Mouse (Mus musculus): ENCODE measurements around the gene Tom1l1. TPM values are rescaled to one million over a fixed set of nuclear protein-coding genes. Genes with fewer than 3 reads are reported as not detected.
"Not testable (repeated sequence)": the region's sequence is repeated elsewhere in the genome, so short reads cannot be mapped to it uniquely, and the experiment has no call there.

Gene Tom1l1
- polyA plus RNA-seq, 1 experiment, result 2.6 TPM

DNA sequence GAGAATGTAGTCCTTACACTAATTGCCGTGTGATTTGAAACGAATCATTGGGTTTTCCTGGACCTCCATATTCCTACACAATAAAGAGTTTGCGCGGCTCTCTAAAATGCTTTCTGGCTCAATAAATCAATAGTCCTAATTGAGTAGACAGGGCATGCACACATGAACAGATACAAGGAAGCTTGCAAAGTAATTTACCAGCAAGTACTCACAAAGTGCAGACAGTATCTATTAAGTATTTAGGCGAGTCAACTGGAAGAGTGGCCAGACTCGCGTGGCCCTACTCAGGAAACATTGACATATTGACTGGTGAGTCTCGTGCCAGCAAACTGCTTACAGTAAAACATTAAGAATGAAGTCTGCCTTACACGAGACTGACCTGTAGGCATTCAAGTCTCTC, 23.4 kb upstream of the Tom1l1 start:
- Histone ChIP-seq H3K4me1 (replicated peaks; ENCODE audit: control insufficient read depth, insufficient read depth, low read length) (no peaks in the 10 kb centered on the region), H3K4me3 (ENCODE audit: control insufficient read depth, insufficient read depth, low read length) (no peak overlapping the region), H3K27ac (ENCODE audit: control insufficient read depth, insufficient read depth, low read length) (no peak overlapping the region), H3K27me3 (ENCODE audit: control insufficient read depth, insufficient read depth, low read length) (no peaks in the 10 kb centered on the region), H3K36me3 (ENCODE audit: control insufficient read depth, insufficient read depth, low read length) (no peaks in the 10 kb centered on the region)
- WGBS, result 85% methylated on average over 9 of the region's 9 CpGs
- no peak for DNase-seq
- TF ChIP-seq POLR2A (IDR thresholded peaks at IDR 0.05; ENCODE audit: control insufficient read depth, extremely low read depth, insufficient read depth, low read length, poor library complexity) (no peak), CTCF (IDR thresholded peaks at IDR 0.05; ENCODE audit: borderline replicate concordance, control insufficient read depth, extremely low read depth, insufficient read depth, low read length, poor library complexity) (no peak)

DNA sequence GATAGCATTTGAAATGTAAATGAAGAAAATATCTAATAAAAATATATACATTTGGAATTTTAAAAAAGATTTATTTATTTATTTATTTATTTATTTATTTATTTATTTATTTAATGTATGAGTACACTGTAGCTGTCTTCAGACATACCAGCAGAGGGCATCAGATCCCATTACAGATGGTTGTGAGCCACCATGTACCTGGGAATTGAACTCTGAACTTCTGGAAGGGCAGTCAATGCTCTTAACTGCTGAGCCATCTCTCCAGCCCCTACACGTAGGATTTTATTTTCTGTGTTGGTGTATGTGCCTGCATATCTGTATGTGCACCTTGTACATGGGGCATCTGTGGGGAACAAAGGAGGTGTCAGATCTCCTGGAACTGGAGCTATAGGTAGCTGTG, 19.0 kb upstream of the Tom1l1 start:
- H3K36me3 ChIP-seq (ENCODE audit: control insufficient read depth, insufficient read depth, low read length); DNase-seq; H3K4me3 ChIP-seq (ENCODE audit: control insufficient read depth, insufficient read depth, low read length); H3K27me3 ChIP-seq (ENCODE audit: control insufficient read depth, insufficient read depth, low read length); H3K27ac ChIP-seq (ENCODE audit: control insufficient read depth, insufficient read depth, low read length); H3K4me1 ChIP-seq (replicated peaks; ENCODE audit: control insufficient read depth, insufficient read depth, low read length): not testable (repeated sequence)
- WGBS, result 88% methylated on average over 1 of the region's 1 CpGs

DNA sequence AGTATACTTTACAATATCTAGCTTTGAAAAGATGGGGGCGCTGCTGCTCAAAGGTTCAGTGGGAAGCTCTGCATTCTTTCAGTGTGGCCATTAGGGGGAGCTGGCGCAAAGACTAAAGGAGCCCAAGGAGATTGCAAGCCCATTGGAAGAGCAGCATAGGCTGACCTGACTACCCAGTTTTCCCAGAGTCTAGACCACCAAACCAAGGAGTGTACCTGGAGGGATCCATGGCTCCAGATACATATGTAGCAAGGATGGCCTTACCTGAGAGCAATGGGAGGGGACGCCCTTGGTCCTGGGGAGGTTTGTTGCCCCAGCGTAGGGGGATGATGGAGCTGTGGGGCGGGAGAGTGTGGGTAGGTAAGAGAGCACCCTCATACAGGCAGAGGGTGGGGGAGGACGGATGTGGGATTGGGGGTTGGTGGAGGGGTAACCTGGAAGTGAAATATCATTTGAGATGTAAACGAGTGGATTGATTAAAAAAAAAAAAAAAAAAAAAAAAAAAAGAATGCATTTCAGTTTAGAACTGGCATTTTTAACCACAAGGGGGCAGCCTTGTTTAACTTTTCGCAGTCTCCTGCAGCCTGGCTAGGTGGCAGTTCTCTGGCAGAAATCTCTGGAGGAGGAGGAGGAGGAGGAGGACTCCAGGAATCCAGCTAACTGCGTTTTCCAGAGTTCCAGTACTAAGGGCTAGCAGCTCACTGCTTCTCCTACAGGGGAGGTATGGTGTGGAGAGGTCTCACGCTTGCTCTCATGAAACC, 9.5 kb upstream of the Tom1l1 start:
- H3K4me1 ChIP-seq (replicated peaks; ENCODE audit: control insufficient read depth, insufficient read depth, low read length), result no peaks in the 10 kb centered on the region
- no peaks in the 10 kb centered on the region for H3K36me3 ChIP-seq (ENCODE audit: control insufficient read depth, insufficient read depth, low read length)
- no peak for TF ChIP-seq POLR2A (IDR thresholded peaks at IDR 0.05; ENCODE audit: control insufficient read depth, extremely low read depth, insufficient read depth, low read length, poor library complexity)
- no peak for TF ChIP-seq CTCF (IDR thresholded peaks at IDR 0.05; ENCODE audit: borderline replicate concordance, control insufficient read depth, extremely low read depth, insufficient read depth, low read length, poor library complexity)
- H3K27me3 ChIP-seq (ENCODE audit: control insufficient read depth, insufficient read depth, low read length), result no peaks in the 10 kb centered on the region
- H3K27ac ChIP-seq (ENCODE audit: control insufficient read depth, insufficient read depth, low read length), result no peak overlapping the region
- WGBS, result 23% methylated on average over 10 of the region's 10 CpGs
- H3K4me3 ChIP-seq (ENCODE audit: control insufficient read depth, insufficient read depth, low read length), result no peak overlapping the region
- DNase-seq, result peak; percentile 30

DNA sequence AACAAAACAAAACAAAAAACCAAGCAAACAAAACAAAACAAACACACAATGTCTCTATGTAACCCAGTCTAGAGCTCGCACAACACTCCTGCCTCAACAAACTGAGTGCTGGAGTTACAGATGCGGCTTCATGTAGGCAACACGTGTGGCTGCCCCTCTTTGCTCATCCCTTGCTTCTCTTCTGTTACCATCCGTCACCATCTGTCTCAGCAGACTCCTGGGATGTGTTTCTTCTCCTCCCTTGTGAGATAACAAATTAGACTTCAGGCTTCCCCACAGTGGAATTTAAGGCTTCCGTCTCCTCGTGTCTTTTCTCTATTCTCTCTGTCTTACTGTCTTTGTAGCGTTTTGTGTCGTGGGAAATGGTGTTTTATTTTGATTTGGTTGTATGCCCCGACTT, 7.6 kb upstream of the Tom1l1 start:
- DNase-seq, result no peak
- H3K4me1 ChIP-seq (replicated peaks; ENCODE audit: control insufficient read depth, insufficient read depth, low read length), result no peaks in the 10 kb centered on the region
- H3K27me3 ChIP-seq (ENCODE audit: control insufficient read depth, insufficient read depth, low read length), result no peaks in the 10 kb centered on the region
- no peak overlapping the region for H3K27ac ChIP-seq (ENCODE audit: control insufficient read depth, insufficient read depth, low read length)
- 71% methylated on average over 9 of the region's 9 CpGs for WGBS
- no peaks in the 10 kb centered on the region for H3K36me3 ChIP-seq (ENCODE audit: control insufficient read depth, insufficient read depth, low read length)
- TF ChIP-seq POLR2A (IDR thresholded peaks at IDR 0.05; ENCODE audit: control insufficient read depth, extremely low read depth, insufficient read depth, low read length, poor library complexity) (no peak), CTCF (IDR thresholded peaks at IDR 0.05; ENCODE audit: borderline replicate concordance, control insufficient read depth, extremely low read depth, insufficient read depth, low read length, poor library complexity) (no peak)
- H3K4me3 ChIP-seq (ENCODE audit: control insufficient read depth, insufficient read depth, low read length), result no peak overlapping the region

DNA sequence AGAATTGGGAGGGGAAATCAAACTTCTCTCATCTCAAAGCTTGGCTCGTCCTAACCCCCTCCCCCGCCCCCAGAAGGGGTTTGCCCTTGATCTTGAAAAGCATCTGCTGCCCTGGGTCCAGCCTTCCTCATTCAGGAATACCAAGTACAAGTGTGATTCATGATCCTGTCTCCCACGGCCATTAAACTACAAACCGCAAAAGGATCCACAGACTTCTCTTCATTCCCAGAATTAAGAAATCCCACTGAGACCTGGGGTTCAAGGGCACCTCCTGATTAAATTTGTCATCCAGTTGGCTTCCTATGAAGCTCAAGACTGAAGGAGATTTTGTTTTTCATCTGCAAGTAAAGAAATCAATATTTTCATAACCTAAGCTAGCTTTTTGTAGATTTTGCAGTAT, 6.0 kb upstream of the Tom1l1 start:
- no peaks in the 10 kb centered on the region for H3K27me3 ChIP-seq (ENCODE audit: control insufficient read depth, insufficient read depth, low read length)
- H3K4me1 ChIP-seq (replicated peaks; ENCODE audit: control insufficient read depth, insufficient read depth, low read length), result no peaks in the 10 kb centered on the region
- TF ChIP-seq POLR2A (IDR thresholded peaks at IDR 0.05; ENCODE audit: control insufficient read depth, extremely low read depth, insufficient read depth, low read length, poor library complexity), result no peak
- no peak for TF ChIP-seq CTCF (IDR thresholded peaks at IDR 0.05; ENCODE audit: borderline replicate concordance, control insufficient read depth, extremely low read depth, insufficient read depth, low read length, poor library complexity)
- no peak overlapping the region for H3K4me3 ChIP-seq (ENCODE audit: control insufficient read depth, insufficient read depth, low read length)
- WGBS, result 56% methylated on average over 4 of the region's 4 CpGs
- DNase-seq, result no peak
- H3K36me3 ChIP-seq (ENCODE audit: control insufficient read depth, insufficient read depth, low read length), result no peaks in the 10 kb centered on the region
- no peak overlapping the region for H3K27ac ChIP-seq (ENCODE audit: control insufficient read depth, insufficient read depth, low read length)

DNA sequence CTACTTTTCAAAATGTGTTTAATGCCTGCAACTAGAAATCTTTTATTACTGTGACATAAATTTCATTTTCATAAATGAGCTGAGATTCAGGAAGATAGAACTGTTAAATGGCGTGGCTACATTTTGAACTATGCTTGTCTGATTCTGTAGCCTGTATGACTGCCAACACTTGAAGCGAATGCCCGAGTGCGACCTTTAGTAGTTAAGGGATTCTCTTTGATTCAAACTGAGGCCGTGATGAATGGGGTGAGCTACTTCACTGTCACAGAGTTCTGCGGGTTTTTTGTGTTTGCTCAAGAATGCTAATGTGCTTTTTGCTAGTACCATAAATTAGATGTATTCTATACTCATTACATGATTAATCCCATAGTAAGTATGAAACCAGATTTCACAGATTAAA, 2.2 kb upstream of the Tom1l1 start:
- H3K36me3 ChIP-seq (ENCODE audit: control insufficient read depth, insufficient read depth, low read length), result no peaks in the 10 kb centered on the region
- no peak for TF ChIP-seq CTCF (IDR thresholded peaks at IDR 0.05; ENCODE audit: borderline replicate concordance, control insufficient read depth, extremely low read depth, insufficient read depth, low read length, poor library complexity)
- no peak for TF ChIP-seq POLR2A (IDR thresholded peaks at IDR 0.05; ENCODE audit: control insufficient read depth, extremely low read depth, insufficient read depth, low read length, poor library complexity)
- no peak overlapping the region for H3K4me3 ChIP-seq (ENCODE audit: control insufficient read depth, insufficient read depth, low read length)
- WGBS, result 89% methylated on average over 6 of the region's 6 CpGs
- H3K4me1 ChIP-seq (replicated peaks; ENCODE audit: control insufficient read depth, insufficient read depth, low read length), result no peaks in the 10 kb centered on the region
- no peak for DNase-seq
- H3K27me3 ChIP-seq (ENCODE audit: control insufficient read depth, insufficient read depth, low read length), result no peaks in the 10 kb centered on the region
- H3K27ac ChIP-seq (ENCODE audit: control insufficient read depth, insufficient read depth, low read length), result no peak overlapping the region

DNA sequence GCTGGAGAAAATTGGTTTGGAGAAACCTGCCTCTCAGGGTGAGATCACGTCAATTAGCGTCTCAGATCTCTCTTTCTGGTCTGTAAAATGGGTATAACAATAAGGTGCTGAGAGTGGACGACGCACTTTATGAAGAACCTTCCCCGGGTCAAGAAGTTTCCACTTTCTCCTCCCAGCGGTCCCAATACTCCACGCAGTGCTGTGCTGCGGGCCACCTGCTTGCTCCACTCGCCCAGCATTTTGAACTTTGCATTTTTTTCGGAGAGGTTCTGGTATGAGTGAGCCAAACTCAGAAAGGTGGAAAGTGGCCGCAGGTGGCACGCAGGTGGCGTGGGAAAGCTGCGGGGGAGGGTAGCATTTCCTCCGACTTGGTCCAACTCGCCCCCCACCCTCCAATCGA, 1.1 kb downstream of the Tom1l1 start:
- TF ChIP-seq POLR2A (IDR thresholded peaks at IDR 0.05; ENCODE audit: control insufficient read depth, extremely low read depth, insufficient read depth, low read length, poor library complexity), result no peak
- no peak for TF ChIP-seq CTCF (IDR thresholded peaks at IDR 0.05; ENCODE audit: borderline replicate concordance, control insufficient read depth, extremely low read depth, insufficient read depth, low read length, poor library complexity)
- no peaks in the 10 kb centered on the region for H3K36me3 ChIP-seq (ENCODE audit: control insufficient read depth, insufficient read depth, low read length)
- no peak for DNase-seq
- WGBS, result 4% methylated on average over 17 of the region's 17 CpGs
- H3K4me1 ChIP-seq (replicated peaks; ENCODE audit: control insufficient read depth, insufficient read depth, low read length), result no peaks in the 10 kb centered on the region
- H3K27ac ChIP-seq (ENCODE audit: control insufficient read depth, insufficient read depth, low read length), result no peak overlapping the region
- H3K27me3 ChIP-seq (ENCODE audit: control insufficient read depth, insufficient read depth, low read length), result no peaks in the 10 kb centered on the region
- 0 out of 2 replicates have a peak overlapping the region, but pooled peaks have one; percentile 2 for H3K4me3 ChIP-seq (ENCODE audit: control insufficient read depth, insufficient read depth, low read length)
